Mouse (Mus musculus) fibroblast of lung, adult 2 months (primary cell): ENCODE measurements around the gene Mup15.
"Not testable (repeated sequence)": the region's sequence is repeated elsewhere in the genome, so short reads cannot be mapped to it uniquely, and the experiment has no call there.

Experiments used
- DNase-seq: peaks from one replicate; pipeline ENCODE4 v3.0.0-alpha.2; 2011; ENCODE audit warnings: low read depth

The Mup15 gene

DNA sequence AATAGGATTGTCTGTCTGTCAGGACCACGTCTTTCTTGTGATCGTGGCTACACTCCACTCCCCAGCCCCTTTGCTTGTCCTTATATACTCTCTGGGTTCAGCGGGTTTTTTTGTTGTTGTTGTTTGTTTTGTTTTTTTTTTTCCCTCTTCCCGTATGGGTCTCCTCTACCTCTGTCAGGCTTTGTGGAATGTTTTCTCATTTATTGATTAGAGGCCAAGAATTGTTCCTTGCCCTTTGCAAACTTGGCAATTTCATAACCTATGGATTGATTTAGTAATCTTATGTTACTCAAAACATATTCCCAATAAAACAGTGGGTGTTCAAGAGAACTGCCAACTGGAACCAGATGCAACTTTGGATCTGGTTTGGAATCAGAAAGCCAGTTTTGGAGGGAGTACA lies at the start of gene Mup15:
TSS of gene Mup15 (minus strand) at position 101 of the 400 bp plus-strand sequence.
- DNase-seq, result not testable (repeated sequence)
